Mouse (Mus musculus) myocyte (in vitro differentiated cells): ENCODE results near the gene Fscn2.

Experiments
- CEBPB ChIP-seq: IDR thresholded peaks from 2 replicates; pipeline ENCODE4 v1.6.1; 2011; ENCODE audit warnings: mild to moderate bottlenecking, moderate library complexity; ENCODE audit not compliant: poor library complexity, insufficient read depth, severe bottlenecking
- MAX ChIP-seq: IDR thresholded peaks from one replicate; pipeline ENCODE4 v1.6.1; 2011; ENCODE audit warnings: low read depth, mild to moderate bottlenecking, control low read depth
- MYOD1 ChIP-seq, 3 experiments: IDR thresholded peaks; one replicate each; pipeline ENCODE4 v1.6.1; 2011; ENCODE audit warnings: control low read depth in 2 of 3, low read depth in 2 of 3, mild to moderate bottlenecking in 2 of 3, moderate library complexity in 1 of 3; ENCODE audit not compliant: insufficient read length in 2 of 3, control insufficient read depth in 1 of 3
- POLR2A ChIP-seq: IDR thresholded peaks from one replicate; pipeline ENCODE4 v1.6.1; 2011; ENCODE audit warnings: low read depth, mild to moderate bottlenecking, control low read depth, moderate library complexity; ENCODE audit not compliant: insufficient read length
- POLR2AphosphoS2 ChIP-seq: IDR thresholded peaks from one replicate; pipeline ENCODE4 v1.6.1; 2011; ENCODE audit warnings: low read depth, control low read depth; ENCODE audit not compliant: insufficient read length
- SRF ChIP-seq: IDR thresholded peaks from one replicate; pipeline ENCODE4 v1.6.1; 2011; ENCODE audit warnings: low read depth; ENCODE audit not compliant: control insufficient read depth, insufficient read length
- TCF12 ChIP-seq: IDR thresholded peaks from one replicate; pipeline ENCODE4 v1.6.1; 2011; ENCODE audit warnings: mild to moderate bottlenecking, control low read depth; ENCODE audit not compliant: poor library complexity, insufficient read depth, severe bottlenecking
- USF1 ChIP-seq: IDR thresholded peaks from one replicate; pipeline ENCODE4 v1.6.1; 2011; ENCODE audit warnings: low read depth, mild to moderate bottlenecking, control low read depth, moderate library complexity

- TF ChIP-seq MYOD1 (IDR thresholded peaks at IDR 0.05; ENCODE audit: control insufficient read depth in 1 of 3, insufficient read length in 2 of 3, low read depth in 2 of 3) (no peak), MAX (no peak), POLR2A (no peak), SRF (no peak), TCF12 (no peak), POLR2AphosphoS2 (no peak), CEBPB (no peak), USF1 (no peak)
Measured at GRCm38 (mm10) chr11:120404814-120405213, 43.5 kb downstream of the Fscn2 start.
